Mouse (Mus musculus) midbrain, embryonic 15.5 days (tissue): ENCODE results near the gene Smbd1. TPM values are rescaled to one million over a fixed set of nuclear protein-coding genes. Genes with fewer than 3 reads are reported as not detected.

Experiments used
- ATAC-seq: fragments of 200-750 bp; cut with Nextera tagmentation; replicated peaks from 2 replicates; pipeline ENCODE4 v1.8.0; 2017; ENCODE audit warnings: moderate TSS enrichment
- H3K27ac ChIP-seq: fragments of 300-500 bp; sonication (generic); 2 replicates; pipeline ENCODE4 v1.5.1; 2015; ENCODE audit warnings: mild to moderate bottlenecking, inconsistent platforms
- H3K27me3 ChIP-seq: fragments of 300-500 bp; sonication (generic); replicated peaks from 2 replicates; pipeline ENCODE4 v1.6.1; 2015; ENCODE audit warnings: inconsistent platforms
- H3K36me3 ChIP-seq: fragments of 300-500 bp; sonication (generic); replicated peaks from 2 replicates; pipeline ENCODE4 v1.6.1; 2015; ENCODE audit warnings: inconsistent platforms
- H3K4me1 ChIP-seq: fragments of 300-500 bp; sonication (generic); 2 replicates; pipeline ENCODE4 v1.6.1; 2015; ENCODE audit warnings: inconsistent platforms
- H3K4me2 ChIP-seq: fragments of 300-500 bp; sonication (generic); 2 replicates; pipeline ENCODE4 v1.6.1; 2015; ENCODE audit warnings: inconsistent platforms, mild to moderate bottlenecking, moderate library complexity
- H3K4me3 ChIP-seq: fragments of 300-500 bp; sonication (generic); 2 replicates; pipeline ENCODE4 v1.5.1; 2015; ENCODE audit warnings: mild to moderate bottlenecking, inconsistent platforms
- H3K9ac ChIP-seq: fragments of 300-500 bp; sonication (generic); 2 replicates; pipeline ENCODE4 v1.6.1; 2015; ENCODE audit warnings: mild to moderate bottlenecking, inconsistent platforms
- H3K9me3 ChIP-seq: fragments of 300-500 bp; sonication (generic); 2 replicates; pipeline ENCODE4 v1.6.1; 2016; ENCODE audit warnings: inconsistent platforms
- WGBS: fragments of 180-500 bp; shearing (Covaris S2); methylation state at CpG from one replicate; pipeline ENCODE4 v1.1.7; 2015; ENCODE audit warnings: mixed read lengths; 5-methylcytosine and 5-hydroxymethylcytosine counted together
- polyA plus RNA-seq: library from polyadenylated mRNA; unstranded; fragments of >200 nt; fragmentation: Nextera tagmentation; extraction: Ambion mirVana; gene quantifications from 2 replicates; pipeline ENCODE4 v1.2.1, GENCODE M21; 2015

The Smbd1 gene
- polyA plus RNA-seq, 1 experiment from 2014 or later: not detected

DNA sequence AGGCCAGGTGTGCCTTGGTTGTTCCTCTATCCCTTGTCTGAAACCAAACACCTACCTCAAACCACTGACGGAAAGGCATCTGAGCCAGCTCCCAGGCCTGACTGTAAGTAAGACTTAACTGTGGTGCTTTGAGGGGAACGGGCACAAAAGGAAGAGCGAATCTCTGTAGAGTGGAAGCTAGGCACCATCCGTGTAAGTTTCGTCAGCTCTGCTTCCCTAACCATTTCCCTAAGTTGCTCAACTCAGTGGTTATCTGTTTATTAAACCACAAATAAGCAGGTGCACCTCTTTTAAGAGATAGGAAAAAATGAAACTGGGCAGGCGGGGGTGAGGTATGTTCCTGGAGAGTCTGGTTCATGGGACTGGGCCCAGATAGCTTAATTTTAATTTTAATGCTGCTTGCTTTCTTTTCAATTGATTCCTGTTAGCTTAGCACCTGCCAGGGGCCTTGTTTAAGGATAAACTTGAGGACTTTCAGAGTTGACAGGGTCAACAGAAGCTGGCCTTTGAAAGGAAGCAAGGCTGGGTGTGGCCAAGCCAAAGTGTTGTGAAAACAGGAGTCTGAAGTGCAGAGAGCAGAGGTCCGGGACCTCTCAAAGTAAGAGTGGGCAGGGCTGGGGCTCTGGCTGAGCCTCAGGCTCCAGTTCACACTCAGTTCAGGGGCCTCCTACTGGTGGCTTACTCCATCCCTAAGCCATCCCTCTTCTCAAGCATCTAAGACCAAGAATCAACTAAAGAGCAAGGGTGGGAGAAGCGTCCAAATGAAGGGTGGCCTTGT lies 2.7 kb downstream of the Smbd1 start:
- Histone ChIP-seq H3K36me3 (no peaks in the 10 kb centered on the region), H3K27ac (no peak overlapping the region), H3K4me1 (no peaks in the 10 kb centered on the region; the same call in 1 of the 2 replicates), H3K4me2 (no peak overlapping the region), H3K9ac (no peak overlapping the region), H3K4me3 (no peak overlapping the region), H3K9me3 (no peaks in the 10 kb centered on the region), H3K27me3 (no peaks in the 10 kb centered on the region)
- ATAC-seq: no peak
- 65% methylated on average over 8 of the region's 8 CpGs for WGBS

DNA sequence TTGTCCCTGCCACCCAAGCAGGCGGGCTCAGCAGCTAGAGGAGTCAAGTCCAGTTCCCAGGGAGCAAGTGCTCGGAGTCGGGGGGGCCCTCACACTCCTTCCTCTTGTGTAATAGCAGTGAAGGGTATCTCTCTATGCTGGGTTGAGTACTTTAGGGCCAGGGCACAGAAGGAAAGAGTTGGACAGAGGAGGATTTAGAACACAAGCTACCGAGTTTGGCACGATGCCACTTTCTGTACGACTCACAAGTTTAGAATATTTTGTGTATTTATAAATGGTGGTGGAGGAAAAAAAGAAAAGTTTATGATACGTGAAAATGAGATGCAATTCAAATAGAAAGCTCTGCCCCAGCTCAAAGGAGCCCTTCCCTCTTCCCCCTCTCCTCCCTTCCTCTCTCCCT lies 5.1 kb downstream of the Smbd1 start:
- WGBS: 79% methylated on average over 7 of the region's 7 CpGs
- no peak overlapping the region for H3K4me2 ChIP-seq
- H3K36me3 ChIP-seq: no peaks in the 10 kb centered on the region
- no peaks in the 10 kb centered on the region for H3K27me3 ChIP-seq
- H3K4me3 ChIP-seq: no peak overlapping the region
- H3K27ac ChIP-seq: no peak overlapping the region
- no peaks in the 10 kb centered on the region for H3K9me3 ChIP-seq
- H3K9ac ChIP-seq: no peak overlapping the region
- no peaks in the 10 kb centered on the region; the same call in 1 of the 2 replicates for H3K4me1 ChIP-seq
- ATAC-seq: no peak

DNA sequence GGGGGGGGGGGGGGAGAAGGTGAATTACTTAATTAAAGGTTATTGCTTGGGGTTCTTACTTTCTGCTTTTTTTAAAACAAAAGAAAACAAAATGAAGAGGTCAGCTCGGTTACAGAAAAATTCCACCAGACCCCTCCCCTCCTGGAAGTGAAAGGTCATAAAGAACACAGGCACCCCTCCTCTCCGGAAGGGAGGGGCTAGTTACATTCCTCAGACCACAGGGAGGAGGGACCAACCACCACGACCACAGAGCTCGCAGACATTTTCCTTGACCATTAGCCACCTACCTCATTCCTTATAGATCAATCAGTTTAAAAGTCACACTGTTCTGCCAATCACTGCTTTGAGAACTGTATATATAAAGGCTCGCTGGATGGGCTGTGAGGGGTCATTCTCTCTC lies 6.4 kb downstream of the Smbd1 start:
- H3K4me3 ChIP-seq: no peak overlapping the region
- no peak overlapping the region for H3K27ac ChIP-seq
- H3K27me3 ChIP-seq: no peaks in the 10 kb centered on the region
- H3K36me3 ChIP-seq: no peaks in the 10 kb centered on the region
- WGBS: 62% methylated on average over 5 of the region's 5 CpGs
- no peaks in the 10 kb centered on the region; the same call in 1 of the 2 replicates for H3K4me1 ChIP-seq
- H3K9ac ChIP-seq: no peak overlapping the region
- no peak overlapping the region for H3K4me2 ChIP-seq
- no peak for ATAC-seq
- H3K9me3 ChIP-seq: no peaks in the 10 kb centered on the region

DNA sequence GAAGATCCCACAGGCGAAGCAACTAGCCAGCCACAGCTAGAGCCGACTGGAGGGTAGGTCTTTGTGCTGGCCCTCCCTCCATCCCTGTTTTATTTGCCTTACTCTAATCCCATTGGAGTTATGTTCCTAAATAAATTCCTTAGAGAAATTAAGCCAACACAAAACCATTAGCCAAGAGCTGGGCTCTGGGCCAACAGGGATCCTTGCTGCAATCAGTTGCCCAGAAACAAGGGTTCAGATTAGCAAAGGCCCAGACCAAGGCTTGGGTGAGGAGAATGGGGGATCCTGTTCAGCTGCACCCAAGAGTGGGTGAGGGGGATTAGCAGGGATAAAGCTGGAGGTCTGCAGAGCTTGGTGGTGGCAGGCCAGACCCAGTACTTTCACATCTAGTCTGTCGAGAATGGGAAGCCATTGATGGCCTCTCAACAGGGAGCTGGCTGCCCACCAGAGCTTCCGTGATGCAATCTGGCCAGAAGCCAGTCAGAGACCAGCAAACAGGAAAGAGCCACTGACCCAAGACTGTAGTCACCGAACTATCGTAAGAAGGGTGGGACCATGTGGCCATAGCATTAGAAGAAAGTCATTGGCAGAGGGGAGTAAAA lies 6.9 kb downstream of the Smbd1 start:
- Histone ChIP-seq H3K9ac (no peak overlapping the region), H3K4me1 (no peaks in the 10 kb centered on the region; the same call in 1 of the 2 replicates), H3K4me3 (no peak overlapping the region), H3K9me3 (no peaks in the 10 kb centered on the region), H3K36me3 (no peaks in the 10 kb centered on the region), H3K4me2 (no peak overlapping the region), H3K27ac (0 out of 2 replicates have a peak overlapping the region, but pooled peaks have one; percentile 21), H3K27me3 (no peaks in the 10 kb centered on the region)
- peak; percentile 88 for ATAC-seq
- 53% methylated on average over 6 of the region's 6 CpGs for WGBS

DNA sequence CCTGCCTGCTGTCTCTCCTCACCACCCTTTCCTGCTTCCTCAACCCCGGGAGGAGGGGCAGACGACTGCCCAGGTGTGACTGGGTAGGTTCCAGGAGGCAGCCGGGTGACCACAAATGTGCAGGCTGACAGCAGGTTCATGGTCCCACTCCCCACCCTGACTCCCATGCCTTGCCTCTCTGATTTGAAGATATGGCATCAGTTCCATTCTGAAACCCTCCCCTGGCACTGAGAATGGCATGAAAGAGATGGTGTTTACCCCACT lies 12.9 kb downstream of the Smbd1 start, which contains the start of gene Muc20:
Gene Muc20, minus strand, starts transcription at position 10 of the 264 bp plus-strand sequence.
- Histone ChIP-seq H3K9ac (no peak within 1 kb of the TSS), H3K4me3 (no peak within 1 kb of the TSS), H3K27ac (no peak within 1 kb of the TSS), H3K4me2 (no peak within 1 kb of the TSS), H3K36me3 (no peaks in the 10 kb centered on the region), H3K27me3 (no peaks in the 10 kb centered on the region), H3K4me1 (no peaks in the 10 kb centered on the region), H3K9me3 (no peaks in the 10 kb centered on the region)
- ATAC-seq: no peak
- 79% methylated on average over 3 of the region's 3 CpGs for WGBS

DNA sequence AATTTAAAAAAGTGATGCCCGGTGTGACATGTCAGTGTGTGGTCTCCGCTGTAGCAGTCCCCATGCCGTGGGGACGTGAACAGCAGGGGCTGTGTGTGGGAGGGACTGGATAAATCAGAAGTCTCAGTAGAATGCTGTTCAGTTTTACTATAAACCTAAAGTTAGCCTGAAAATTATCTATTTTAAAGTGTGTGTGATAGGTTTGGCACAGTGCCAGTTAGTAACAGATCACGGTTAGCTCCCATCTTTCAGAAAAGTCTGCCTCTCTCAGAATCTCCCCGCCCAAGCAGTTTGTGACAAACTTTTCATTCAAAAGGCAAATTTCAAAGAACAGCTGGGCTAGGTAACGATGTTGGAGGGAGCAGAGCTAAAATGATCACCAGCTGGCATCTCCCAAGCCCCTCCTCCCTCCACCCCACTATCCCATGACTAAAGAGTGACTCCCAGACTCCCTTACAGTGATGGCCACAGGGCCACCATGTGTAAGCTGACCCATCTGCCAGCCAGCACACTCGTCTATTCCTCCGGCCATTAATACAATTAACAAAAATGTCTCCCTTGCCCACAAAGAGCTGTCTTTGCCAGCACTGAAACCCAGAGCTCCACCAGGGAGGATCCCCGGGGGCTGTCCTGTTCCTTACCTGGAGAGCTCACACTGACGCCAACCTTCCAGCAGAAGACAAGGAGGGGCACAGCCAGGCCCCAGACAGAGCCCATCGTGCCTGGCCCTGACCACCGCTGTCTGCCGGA lies 13.4 kb downstream of the Smbd1 start:
- ATAC-seq: no peak
- Histone ChIP-seq H3K36me3 (no peaks in the 10 kb centered on the region), H3K27me3 (no peaks in the 10 kb centered on the region), H3K9ac (no peak overlapping the region), H3K4me1 (no peaks in the 10 kb centered on the region), H3K27ac (no peak overlapping the region), H3K4me2 (no peak overlapping the region), H3K4me3 (no peak overlapping the region), H3K9me3 (no peaks in the 10 kb centered on the region)
- WGBS: 71% methylated on average over 14 of the region's 14 CpGs

DNA sequence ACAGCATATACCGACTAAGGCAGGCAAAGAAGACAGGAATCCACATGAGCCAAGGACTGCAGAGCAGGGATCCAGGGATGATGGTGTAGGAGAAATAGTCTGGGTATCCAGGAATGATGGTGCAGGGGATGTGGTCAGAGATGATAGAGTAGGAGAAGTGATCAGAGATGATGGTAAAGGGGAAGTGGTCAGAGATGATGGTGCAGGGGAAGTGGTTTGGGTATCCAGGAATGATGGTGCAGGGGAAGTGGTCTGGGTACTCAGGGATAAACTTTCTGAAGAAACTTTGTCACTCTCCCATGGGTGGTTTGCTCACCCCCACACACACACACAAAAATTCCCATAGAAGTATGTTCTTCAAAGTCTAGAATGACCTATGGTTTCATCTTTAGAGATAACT lies 15.1 kb downstream of the Smbd1 start:
- Histone ChIP-seq H3K9me3 (no peaks in the 10 kb centered on the region), H3K4me3 (no peak overlapping the region), H3K36me3 (no peaks in the 10 kb centered on the region), H3K27me3 (no peaks in the 10 kb centered on the region), H3K27ac (no peak overlapping the region), H3K4me1 (no peaks in the 10 kb centered on the region), H3K9ac (no peak overlapping the region), H3K4me2 (no peak overlapping the region)
- 95% methylated on average over 1 of the region's 1 CpGs for WGBS
- no peak for ATAC-seq

DNA sequence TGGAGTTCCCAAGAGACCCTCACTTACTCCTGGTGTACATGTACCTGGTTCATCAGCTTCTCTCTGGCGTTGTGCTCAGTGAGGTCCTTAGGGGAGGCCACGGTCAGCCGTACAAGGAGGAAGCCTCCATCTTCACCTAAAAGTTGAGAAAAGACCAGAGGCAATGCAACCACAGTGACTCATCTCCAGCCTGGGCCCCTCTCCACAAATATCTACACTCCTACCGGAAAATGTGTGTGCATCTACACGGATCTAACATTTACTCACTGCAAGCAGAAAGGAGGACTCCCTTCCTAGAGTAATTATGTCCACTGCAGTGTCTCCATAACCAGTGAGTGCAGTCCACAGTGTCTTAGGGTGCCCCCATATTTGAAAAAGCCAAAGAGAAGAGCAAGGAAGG lies 20.2 kb downstream of the Smbd1 start:
- no peak overlapping the region for H3K27ac ChIP-seq
- H3K4me3 ChIP-seq: no peak overlapping the region
- ATAC-seq: no peak
- no peak overlapping the region for H3K4me2 ChIP-seq
- WGBS: 95% methylated on average over 5 of the region's 5 CpGs
- H3K9ac ChIP-seq: no peak overlapping the region
- no peaks in the 10 kb centered on the region for H3K36me3 ChIP-seq
- H3K4me1 ChIP-seq: no peaks in the 10 kb centered on the region
- no peaks in the 10 kb centered on the region for H3K9me3 ChIP-seq
- H3K27me3 ChIP-seq: no peaks in the 10 kb centered on the region

DNA sequence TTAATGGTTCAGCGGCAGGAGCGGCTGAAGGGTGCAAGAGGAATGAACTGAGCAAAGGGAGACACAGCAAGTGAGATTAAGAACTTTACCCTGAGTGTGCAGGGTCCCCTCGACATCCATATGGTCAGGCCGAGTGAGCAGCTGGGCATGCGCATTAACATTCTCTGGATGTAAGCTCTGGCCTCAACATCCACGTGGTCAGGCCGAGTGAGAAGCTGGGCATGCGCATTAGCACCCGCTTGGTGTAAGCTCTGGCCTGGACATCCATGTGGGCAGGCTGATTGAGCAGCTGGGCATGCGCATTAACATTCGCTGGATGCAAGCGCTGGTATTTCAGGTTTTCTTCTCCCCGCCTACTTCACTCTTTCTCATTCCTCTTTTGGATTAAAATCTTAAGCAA lies 25.4 kb downstream of the Smbd1 start:
- H3K27ac ChIP-seq: no peak overlapping the region
- 53% methylated on average over 13 of the region's 13 CpGs for WGBS
- ATAC-seq: peak; percentile 67; the same call in 1 of the 2 replicates

DNA sequence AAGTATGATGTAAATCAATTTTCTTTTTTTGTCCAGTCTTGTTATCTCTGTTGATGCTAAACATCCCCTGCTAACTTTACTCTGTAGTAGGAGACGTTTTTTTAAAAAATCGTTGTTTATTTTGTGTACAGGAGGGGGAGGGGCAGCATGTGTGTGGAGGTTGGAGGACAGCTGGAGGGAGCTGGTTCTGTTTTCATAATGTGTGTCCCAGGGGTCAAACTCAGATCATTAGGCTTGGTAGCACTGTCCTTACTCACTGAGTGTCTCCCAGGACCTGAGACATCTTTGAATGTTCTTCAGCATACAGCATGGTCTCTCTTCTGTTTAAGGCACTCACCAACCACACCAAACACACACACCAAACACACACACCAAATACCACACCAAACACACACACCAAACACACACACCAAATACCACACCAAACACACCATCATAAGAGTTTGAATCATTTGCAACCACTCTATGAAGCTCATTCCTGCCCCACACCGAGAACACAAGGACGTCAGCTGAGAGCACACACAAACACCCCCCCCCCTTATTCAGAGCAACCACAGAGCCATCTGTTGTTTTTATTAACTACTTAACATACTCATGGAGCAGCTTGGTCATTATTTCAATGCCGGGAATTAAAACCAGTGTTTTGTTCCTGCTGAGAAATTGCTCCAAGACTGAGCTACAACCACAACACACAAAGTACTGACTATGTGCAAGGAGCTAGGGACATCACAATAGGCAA lies 26.8 kb downstream of the Smbd1 start:
- WGBS: 40% methylated on average over 5 of the region's 5 CpGs
- Histone ChIP-seq H3K27me3 (no peaks in the 10 kb centered on the region), H3K9me3 (no peaks in the 10 kb centered on the region), H3K36me3 (no peaks in the 10 kb centered on the region), H3K4me2 (no peak overlapping the region), H3K9ac (no peak overlapping the region), H3K4me3 (no peak overlapping the region), H3K27ac (no peak overlapping the region), H3K4me1 (no peaks in the 10 kb centered on the region)
- no peak for ATAC-seq

More for the DNA sequence above, 25.4 kb downstream of the Smbd1 start:
- Histone ChIP-seq H3K4me1 (no peaks in the 10 kb centered on the region), H3K9me3 (no peaks in the 10 kb centered on the region), H3K4me2 (no peak overlapping the region), H3K9ac (no peak overlapping the region), H3K4me3 (no peak overlapping the region), H3K36me3 (no peaks in the 10 kb centered on the region), H3K27me3 (no peaks in the 10 kb centered on the region)

DNA sequence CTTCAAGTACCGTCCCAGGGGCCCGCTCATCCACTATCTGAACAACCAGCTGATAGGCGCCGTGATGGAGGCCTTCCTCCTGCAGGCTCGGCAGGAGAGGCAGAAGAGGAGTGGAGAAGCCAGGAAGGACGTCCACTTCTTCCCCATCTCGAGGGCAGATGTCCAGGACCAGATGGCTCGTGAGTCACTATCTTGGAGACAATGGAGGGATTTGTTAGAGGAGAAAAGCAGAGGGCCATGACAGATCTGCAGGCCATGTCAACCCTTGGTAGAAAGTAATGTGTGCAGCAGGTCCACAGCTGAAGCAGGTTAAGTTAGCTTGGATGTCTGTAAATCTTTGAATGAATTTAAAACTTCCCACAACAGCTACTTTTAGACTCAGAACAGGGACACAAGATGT lies 31.3 kb downstream of the Smbd1 start:
- WGBS: 59% methylated on average over 8 of the region's 8 CpGs
- H3K4me3 ChIP-seq: no peak overlapping the region
- no peak for ATAC-seq

DNA sequence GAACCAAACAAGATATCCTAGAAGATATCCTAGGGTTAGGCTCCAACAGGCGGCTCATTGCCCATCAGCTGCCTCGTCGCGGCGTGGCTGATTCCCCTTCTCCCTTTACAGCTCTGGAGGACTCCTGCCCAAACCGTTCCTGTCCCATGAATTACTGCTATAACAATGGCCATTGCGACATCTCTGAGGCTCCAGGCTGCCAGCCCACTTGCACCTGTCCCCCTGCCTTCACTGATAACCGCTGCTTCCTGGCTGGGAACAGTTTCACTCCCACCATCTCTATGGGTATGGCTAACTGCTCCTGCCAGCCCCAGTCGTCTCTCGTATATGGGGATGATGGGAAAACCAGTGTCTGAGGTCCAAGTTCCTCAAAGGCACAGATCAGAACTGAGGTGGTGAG lies 33.6 kb downstream of the Smbd1 start:
- no peak overlapping the region for H3K4me3 ChIP-seq
- H3K9me3 ChIP-seq: no peaks in the 10 kb centered on the region
- H3K9ac ChIP-seq: no peak overlapping the region
- H3K4me1 ChIP-seq: no peaks in the 10 kb centered on the region
- ATAC-seq: no peak
- H3K4me2 ChIP-seq: no peak overlapping the region
- WGBS: 78% methylated on average over 10 of the region's 10 CpGs
- no peaks in the 10 kb centered on the region for H3K27me3 ChIP-seq
- no peaks in the 10 kb centered on the region for H3K36me3 ChIP-seq
- no peak overlapping the region for H3K27ac ChIP-seq

More for the DNA sequence above, 31.3 kb downstream of the Smbd1 start:
- Histone ChIP-seq H3K27me3 (no peaks in the 10 kb centered on the region), H3K36me3 (no peaks in the 10 kb centered on the region), H3K27ac (no peak overlapping the region), H3K4me2 (no peak overlapping the region), H3K9me3 (no peaks in the 10 kb centered on the region), H3K4me1 (no peaks in the 10 kb centered on the region), H3K9ac (no peak overlapping the region)
